Mouse (Mus musculus) 3134 (cell line): ENCODE measurements around the gene Olfr153.
"Not testable (repeated sequence)": the region's sequence is repeated elsewhere in the genome, so short reads cannot be mapped to it uniquely, and the experiment has no call there.

Experiments
- DNase-seq: peaks from one replicate; pipeline ENCODE4 v3.0.0-alpha.2; 2011; ENCODE audit warnings: low spot score; ENCODE audit not compliant: insufficient read length; ENCODE audit errors: extremely low read depth

The Olfr153 gene

DNA sequence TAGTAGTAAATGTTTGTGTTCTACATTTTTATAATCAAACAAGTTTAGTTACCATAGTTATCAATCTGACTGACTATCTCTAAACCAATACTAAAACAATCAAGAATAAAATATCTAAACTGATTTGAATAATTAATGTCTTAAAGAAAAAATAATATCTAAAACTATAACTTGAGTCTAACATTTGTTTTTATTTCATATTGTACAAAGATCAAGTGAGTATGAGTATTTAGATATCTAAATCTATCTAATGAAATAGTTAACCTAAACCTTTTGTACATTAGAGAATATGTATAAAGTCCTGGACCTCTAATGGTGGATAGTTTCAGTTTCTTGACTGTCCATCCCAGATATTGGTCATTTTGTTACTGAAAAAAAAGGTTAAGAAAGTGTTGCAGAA is at the start of gene Olfr153:
Olfr153 (plus strand) TSS at position 301 of the 400 bp plus-strand sequence.
- no peak for DNase-seq

DNA sequence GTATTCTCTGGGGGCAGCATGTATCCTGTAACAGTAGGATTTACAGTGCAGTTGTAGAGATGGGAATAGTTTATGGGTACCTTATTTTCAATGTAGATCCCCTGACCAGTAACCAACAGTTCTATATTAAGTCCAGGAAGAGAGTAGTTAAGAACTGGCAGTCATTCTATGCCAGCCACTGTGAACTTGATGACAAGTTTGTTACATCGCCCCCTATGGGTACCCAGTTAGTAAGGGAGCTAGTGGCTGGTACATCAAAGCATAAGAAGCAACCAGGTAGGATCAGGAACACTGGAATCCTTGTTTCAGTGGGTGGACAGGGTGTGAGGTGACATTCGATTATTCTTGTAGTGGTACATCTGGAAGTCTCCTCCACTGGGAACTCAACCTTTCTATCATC is 49.3 kb upstream of the Olfr153 start:
- DNase-seq, result no peak

DNA sequence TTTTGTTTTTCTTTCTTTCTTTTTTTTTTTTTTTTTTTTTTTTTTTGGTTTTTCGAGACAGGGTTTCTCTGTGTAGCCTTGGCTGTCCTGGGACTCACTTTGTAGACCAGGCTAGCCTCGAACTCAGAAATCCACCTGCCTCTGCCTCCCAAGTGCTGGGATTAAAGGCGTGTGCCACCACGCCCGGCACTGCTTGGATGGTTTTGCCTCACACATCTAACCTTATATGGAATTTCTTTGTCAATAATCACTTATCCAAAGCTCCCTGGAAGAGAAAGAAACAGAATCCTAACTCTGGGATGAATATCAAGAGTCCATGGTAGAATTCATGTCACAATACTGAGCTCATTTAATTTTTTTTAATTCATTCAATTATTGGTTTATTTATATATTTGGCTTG is 34.6 kb upstream of the Olfr153 start, which contains the start of gene Pramel7:
Pramel7 (minus strand) TSS at position 101 of the 400 bp plus-strand sequence.
- DNase-seq, result not testable (repeated sequence)

DNA sequence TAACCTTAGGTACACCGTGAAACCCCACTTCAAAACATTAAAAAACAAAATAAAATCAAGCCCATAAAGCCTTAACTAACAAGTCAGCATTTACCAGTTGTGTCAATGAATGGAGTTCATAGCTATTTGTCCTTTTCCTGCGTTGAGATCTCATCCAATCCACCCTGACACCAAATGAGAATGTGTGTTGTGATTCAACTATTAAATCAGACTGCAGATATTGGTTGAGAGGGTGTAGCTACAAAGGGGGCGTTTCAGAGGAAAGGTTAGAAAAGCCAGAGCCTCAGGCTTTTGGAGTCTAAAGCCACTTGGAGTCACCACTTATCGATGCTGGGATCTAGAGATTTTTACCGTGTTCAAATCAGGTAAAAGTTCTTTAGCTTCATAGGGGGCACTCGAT is 25.3 kb upstream of the Olfr153 start, which contains the start of gene Pramel6:
Pramel6 (plus strand) TSS at position 301 of the 400 bp plus-strand sequence.
- DNase-seq, result no peak

DNA sequence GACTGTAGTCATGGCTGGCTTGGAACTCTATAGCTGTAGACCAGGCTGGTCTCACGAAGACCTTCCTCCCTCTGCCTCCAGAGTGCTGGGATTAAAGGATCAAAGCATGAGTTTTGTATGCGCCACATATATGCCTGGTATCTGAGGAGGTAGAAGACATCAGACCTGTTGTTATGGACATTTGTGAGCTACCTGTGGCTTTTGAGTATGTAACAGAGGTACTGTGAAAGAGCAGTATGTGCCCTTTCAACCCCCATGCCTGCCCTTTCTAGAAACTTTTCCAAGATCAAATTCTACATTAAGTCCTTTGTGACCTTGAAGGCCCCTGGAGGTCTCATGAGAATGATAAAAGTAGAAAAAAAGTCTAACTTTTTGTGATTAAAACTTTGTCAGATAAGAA is 16.6 kb upstream of the Olfr153 start:
- no peak for DNase-seq

DNA sequence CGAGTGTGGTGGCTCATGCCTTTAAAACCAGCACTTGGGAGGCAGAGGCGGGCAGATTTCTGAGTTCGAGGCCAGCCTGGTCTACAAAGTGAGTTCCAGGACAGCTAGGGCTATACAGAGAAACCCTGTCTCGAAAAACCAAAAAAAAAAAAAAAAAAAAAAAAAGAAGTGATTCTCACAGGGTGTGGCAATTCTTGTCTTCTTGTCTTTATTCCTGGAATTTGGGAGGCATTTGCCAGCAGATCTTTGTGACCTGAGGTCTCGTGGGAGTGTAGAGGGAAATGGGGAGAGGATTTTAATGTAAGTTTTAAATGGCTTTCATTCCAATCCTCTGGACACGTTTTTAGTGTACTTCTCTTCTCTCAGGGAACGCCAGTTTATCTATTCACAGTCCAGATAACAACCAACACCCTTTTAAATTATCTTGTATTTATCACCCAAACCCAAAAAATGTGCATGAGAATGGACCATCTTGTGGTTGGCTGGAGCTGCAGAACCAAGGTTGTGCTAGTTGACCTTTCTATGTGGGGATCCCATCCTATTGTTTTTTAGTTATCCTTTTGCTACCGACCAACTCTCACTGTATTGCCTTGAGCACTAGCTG is 16.0 kb upstream of the Olfr153 start:
- no peak for DNase-seq

DNA sequence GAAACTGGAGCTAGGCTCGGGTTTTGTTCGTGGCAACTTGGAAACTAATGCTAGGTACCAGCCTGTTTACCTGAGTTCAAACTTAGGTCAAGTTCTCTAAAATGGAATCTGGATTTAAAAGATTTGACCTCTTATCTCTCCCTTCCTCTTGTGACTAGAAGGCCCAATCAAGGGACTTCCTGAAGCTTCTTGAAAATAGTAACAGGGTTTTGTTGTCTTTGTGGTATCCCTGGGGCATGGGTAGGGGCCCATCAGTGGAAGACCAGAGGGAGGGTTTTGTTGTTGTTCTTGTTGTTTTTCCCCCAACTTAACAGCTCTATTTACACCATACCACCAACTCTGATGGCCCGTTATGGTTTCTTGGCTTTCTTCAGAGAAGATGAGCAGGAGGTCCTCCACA is 15.0 kb upstream of the Olfr153 start:
- no peak for DNase-seq

DNA sequence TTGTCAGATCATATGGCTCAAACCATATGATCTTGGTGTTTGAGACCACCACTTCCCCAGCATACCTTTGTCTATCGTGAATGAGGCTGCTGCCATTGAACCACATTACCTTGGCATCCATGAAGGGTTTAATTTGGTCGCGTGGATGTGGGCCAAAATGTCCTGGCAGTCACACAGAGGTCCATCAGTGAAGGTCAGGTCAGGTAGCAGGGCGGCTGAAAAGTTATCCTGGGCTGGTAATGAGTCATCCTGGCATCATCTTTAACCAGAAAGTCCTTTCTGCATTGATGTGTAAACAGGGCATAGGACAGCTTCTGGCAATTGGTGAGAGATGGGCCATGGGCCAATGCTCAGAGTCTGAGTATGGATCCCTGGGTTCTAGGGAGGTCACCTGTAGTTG is 10.9 kb upstream of the Olfr153 start:
- no peak for DNase-seq

DNA sequence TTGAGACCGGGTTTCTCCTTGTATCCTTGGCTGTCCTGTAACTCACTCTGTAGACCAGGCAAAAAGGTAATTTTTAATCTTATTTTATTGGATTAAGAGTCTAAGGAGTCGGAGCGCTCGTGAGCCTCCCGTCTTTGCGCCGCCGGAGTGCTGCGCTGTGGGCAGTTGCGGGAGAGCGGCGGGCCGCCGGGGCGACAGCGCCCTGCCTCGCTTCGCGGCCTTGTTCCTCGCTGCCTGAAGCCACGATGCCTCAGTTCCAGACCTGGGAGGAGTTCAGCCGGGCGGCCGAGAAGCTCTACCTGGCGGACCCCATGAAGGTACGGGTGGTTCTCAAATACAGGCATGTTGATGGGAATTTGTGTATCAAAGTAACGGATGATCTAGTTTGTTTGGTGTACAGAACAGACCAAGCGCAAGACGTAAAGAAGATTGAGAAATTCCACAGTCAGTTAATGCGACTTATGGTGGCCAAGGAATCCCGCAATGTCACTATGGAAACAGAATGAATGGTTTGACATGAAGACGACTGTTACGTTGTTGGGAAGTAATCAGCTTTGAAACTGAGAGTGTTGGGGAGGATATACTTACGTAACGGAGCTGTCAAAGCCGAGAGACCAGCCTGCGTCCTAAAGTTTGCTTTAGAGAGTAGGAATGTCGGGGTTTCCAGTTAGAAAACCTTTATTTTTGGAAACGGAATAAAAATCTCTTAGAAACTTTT is 5.5 kb upstream of the Olfr153 start:
- peak; percentile 1 for DNase-seq

DNA sequence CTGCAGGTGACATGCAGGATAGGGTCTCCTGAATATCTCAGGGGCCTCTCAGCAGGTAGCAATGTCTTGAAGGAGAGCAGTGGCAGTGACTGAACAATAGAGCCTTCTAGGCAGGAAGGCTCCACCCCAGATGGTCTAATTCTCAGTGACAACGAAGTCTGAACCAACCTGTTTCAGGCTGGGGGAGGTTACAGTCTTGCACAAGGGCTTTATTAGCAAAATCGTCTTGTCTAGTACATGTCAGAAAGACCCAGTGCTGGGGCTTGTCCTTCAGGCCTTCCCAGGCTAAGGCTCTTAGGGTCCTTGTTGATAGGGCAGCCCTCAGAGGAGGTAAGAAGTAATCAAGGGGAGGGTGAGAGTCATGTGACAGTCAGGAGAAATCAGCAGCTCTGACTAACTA is 3.2 kb downstream of the Olfr153 start:
- DNase-seq, result no peak

DNA sequence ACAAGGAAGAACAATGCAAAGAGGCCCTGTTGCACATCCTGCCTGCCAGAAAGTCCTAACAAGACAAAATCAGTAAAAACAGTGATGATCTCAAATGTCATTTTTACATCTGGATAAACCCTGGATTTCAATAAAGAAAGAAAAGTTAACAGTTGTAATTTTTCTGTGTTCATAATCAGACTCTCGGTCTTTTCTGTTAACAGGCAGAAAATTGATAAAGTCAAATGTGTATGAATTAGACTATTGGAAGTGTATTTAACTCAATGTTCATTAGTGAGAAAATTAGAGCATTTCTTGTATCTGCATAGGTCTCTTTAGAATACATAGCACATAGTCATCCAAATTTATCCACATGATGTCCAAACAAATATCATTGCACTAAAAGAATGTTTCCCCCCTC is 13.8 kb downstream of the Olfr153 start, which contains the start of gene Olfr1128:
Olfr1128 (minus strand) TSS at position 101 of the 400 bp plus-strand sequence.
- no peak for DNase-seq

DNA sequence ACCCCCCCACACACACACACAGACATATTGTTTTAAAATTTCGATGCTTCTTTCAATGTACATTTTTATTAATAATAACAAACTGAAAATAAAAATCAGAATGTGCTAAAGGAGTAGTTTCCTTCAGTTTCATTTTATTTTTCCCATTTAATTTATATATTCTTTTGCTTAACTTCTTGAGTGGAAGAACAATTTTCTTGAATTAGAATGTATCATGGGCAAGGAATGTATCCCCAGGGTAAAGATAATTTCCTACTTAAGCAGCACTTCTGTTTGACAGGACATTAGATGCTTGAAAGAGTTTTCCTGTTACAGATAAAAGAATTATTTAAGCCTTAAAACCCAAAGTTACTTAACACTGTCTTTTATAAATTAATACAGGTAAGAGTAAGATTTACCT is 42.0 kb downstream of the Olfr153 start, which contains the start of gene Olfr1129:
Olfr1129 (plus strand) TSS at position 301 of the 400 bp plus-strand sequence.
- DNase-seq, result not testable (repeated sequence)
